Mouse (Mus musculus) hindbrain, embryonic 15.5 days (tissue): ENCODE data around the gene Ccl9. TPM values are rescaled to one million over a fixed set of nuclear protein-coding genes. Genes with fewer than 3 reads are reported as not detected.

Source experiments
- ATAC-seq: fragments of 200-750 bp; cut with Nextera tagmentation; 2 replicates; pipeline ENCODE4 v1.8.0; 2017; ENCODE audit warnings: low read depth, moderate number of reproducible peaks, moderate TSS enrichment; ENCODE audit not compliant: low FRiP score
- H3K27ac ChIP-seq: fragments of 300-500 bp; sonication (generic); replicated peaks from 2 replicates; pipeline ENCODE4 v1.5.1; 2015; ENCODE audit warnings: mild to moderate bottlenecking, inconsistent platforms
- H3K27me3 ChIP-seq: fragments of 300-500 bp; sonication (generic); 2 replicates; pipeline ENCODE4 v1.6.1; 2015; ENCODE audit warnings: control low read depth, inconsistent platforms
- H3K36me3 ChIP-seq: fragments of 300-500 bp; sonication (generic); 2 replicates; pipeline ENCODE4 v1.6.1; 2015; ENCODE audit warnings: control low read depth, inconsistent platforms
- H3K4me1 ChIP-seq: fragments of 300-500 bp; sonication (generic); replicated peaks from 2 replicates; pipeline ENCODE4 v1.6.1; 2015; ENCODE audit warnings: control low read depth, inconsistent platforms
- H3K4me2 ChIP-seq: fragments of 300-500 bp; sonication (generic); 2 replicates; pipeline ENCODE4 v1.6.1; 2015; ENCODE audit warnings: moderate library complexity, mild to moderate bottlenecking, inconsistent platforms
- H3K4me3 ChIP-seq: fragments of 300-500 bp; sonication (generic); 2 replicates; pipeline ENCODE4 v1.5.1; 2015; ENCODE audit warnings: mild to moderate bottlenecking, inconsistent platforms
- H3K9ac ChIP-seq: fragments of 300-500 bp; sonication (generic); 2 replicates; pipeline ENCODE4 v1.6.1; 2015; ENCODE audit warnings: inconsistent platforms
- H3K9me3 ChIP-seq: fragments of 300-500 bp; sonication (generic); 2 replicates; pipeline ENCODE4 v1.6.1; 2016; ENCODE audit warnings: control low read depth, inconsistent platforms
- WGBS: fragments of 180-500 bp; shearing (Covaris S2); methylation state at CpG from one replicate; pipeline ENCODE4 v1.1.7; 2015; 5-methylcytosine and 5-hydroxymethylcytosine counted together
- polyA plus RNA-seq: library from polyadenylated mRNA; unstranded; fragments of >200 nt; fragmentation: Nextera tagmentation; extraction: Ambion mirVana; gene quantifications from 2 replicates; pipeline ENCODE4 v1.2.1, GENCODE M21; 2015

Ccl9 gene
- polyA plus RNA-seq, 1 experiment from 2014 or later = 3.0 TPM

DNA sequence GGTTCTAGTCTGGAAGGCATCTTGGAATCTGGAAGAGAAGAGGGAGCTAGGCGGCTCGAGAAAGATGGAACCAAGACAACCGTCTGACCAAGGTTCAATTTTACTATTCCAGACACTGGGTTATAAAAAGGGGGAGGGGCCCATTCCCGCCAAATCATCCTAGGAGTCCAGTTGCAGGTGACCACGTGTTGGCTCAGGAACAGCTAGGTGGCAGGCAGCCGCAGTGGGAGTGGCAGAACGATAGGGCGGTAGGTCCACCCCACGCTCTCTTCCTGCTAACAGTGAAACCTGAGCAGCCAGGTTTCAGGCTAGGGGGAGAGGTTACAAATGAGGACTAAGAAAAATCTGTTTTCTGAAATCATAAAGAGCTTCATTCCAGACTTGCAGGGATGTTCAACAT, 5.6 kb downstream of the Ccl9 start:
- Histone ChIP-seq H3K27ac (no peak overlapping the region), H3K9me3 (no peaks in the 10 kb centered on the region), H3K36me3 (no peaks in the 10 kb centered on the region), H3K4me2 (no peak overlapping the region), H3K4me1 (no peaks in the 10 kb centered on the region), H3K9ac (no peak overlapping the region), H3K4me3 (no peak overlapping the region), H3K27me3 (no peaks in the 10 kb centered on the region)
- no peak for ATAC-seq
- 73% methylated on average over 9 of the region's 9 CpGs for WGBS

DNA sequence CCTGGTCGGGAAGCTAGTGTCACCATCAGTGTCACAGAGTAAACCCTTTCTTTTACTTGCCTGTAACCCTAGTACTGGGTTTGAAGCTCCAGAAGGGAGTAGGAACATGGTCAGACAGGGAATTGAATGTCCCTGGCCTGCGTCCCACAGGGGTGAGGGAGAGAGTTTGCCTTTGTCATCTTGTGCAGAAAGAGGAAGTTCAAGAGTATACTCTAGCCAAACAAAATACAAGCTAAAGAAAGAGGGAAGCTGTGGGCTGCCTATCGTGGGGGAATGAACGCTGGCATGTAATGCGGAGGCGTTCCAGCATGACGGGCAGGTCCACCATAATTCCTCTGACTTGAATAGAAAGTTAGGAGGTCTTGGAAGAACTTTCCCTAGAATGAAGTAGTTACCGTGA, 6.2 kb downstream of the Ccl9 start:
- Histone ChIP-seq H3K27ac (no peak overlapping the region), H3K4me3 (no peak overlapping the region), H3K36me3 (no peaks in the 10 kb centered on the region), H3K4me2 (no peak overlapping the region), H3K27me3 (no peaks in the 10 kb centered on the region), H3K9me3 (no peaks in the 10 kb centered on the region), H3K4me1 (no peaks in the 10 kb centered on the region), H3K9ac (no peak overlapping the region)
- 91% methylated on average over 8 of the region's 8 CpGs for WGBS
- ATAC-seq = no peak

DNA sequence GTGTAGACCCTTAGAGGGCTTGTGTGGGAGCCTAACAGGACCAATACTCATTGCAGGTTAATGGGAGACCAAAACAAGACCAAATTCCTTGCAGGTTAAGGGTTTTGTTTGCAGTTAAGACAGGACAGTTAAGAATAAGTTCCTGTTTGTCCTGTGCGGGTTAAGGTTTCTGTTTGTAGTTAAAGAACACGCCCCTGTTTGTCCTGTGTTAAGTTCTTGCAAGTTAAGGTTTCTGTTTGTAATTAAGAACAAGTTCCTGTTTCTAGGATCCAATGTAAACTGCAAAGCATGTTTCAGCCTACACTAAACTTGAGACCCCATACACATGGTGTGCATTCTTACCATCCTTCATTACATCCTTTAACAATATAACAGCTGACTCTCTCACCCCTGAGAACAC, 8.2 kb downstream of the Ccl9 start:
- WGBS = 90% methylated on average over 2 of the region's 2 CpGs

DNA sequence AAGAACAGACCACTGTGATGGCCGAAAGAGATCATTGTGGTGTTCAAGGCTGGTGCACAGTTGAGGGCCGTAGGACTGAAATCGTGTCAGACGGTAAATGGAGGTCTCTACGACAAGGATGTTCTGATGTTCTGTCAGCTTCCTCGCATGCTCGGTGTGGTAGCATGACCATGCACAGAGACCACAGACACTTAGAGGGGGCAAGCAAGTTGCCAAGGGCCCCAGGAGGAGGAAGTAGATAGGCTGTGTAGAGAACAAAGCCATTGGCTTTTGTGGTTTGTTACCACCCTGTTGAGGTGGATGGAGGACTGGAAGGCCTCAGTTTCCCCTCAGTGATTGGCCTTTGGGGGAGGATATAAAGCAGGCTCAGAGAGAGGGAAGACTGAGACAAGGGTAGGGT, 9.2 kb downstream of the Ccl9 start:
- H3K27me3 ChIP-seq = no peaks in the 10 kb centered on the region
- H3K4me1 ChIP-seq = no peaks in the 10 kb centered on the region
- no peak overlapping the region for H3K4me3 ChIP-seq
- 92% methylated on average over 7 of the region's 7 CpGs for WGBS
- no peak for ATAC-seq
- no peak overlapping the region for H3K9ac ChIP-seq
- no peak overlapping the region for H3K4me2 ChIP-seq
- H3K36me3 ChIP-seq = no peaks in the 10 kb centered on the region
- no peak overlapping the region for H3K27ac ChIP-seq
- no peaks in the 10 kb centered on the region for H3K9me3 ChIP-seq

More for the DNA sequence above, 8.2 kb downstream of the Ccl9 start:
- Histone ChIP-seq H3K9ac (no peak overlapping the region), H3K36me3 (no peaks in the 10 kb centered on the region), H3K4me1 (no peaks in the 10 kb centered on the region), H3K4me3 (no peak overlapping the region), H3K27ac (no peak overlapping the region), H3K9me3 (no peaks in the 10 kb centered on the region), H3K27me3 (no peaks in the 10 kb centered on the region), H3K4me2 (no peak overlapping the region)
- no peak for ATAC-seq

DNA sequence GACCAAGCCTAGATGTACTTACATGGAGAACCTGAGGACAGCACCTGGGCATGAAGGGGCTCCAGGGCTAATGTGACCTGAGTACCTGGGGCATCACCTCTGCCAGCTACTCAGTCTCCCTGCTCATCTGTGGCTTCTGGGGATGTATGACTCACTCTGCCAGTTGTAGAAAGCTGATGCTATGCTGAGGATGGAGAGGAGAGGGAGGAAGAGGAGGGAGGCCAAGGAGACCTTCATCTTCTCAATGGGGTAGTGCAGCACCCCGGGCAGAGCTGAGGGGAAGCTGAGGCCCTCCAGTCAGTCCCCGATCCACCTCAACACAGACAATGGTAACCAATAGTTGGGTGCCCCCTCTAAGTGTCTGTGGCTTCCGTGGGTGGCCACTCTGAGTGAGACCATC, 9.7 kb downstream of the Ccl9 start:
- Histone ChIP-seq H3K27me3 (no peaks in the 10 kb centered on the region), H3K36me3 (no peaks in the 10 kb centered on the region), H3K9me3 (no peaks in the 10 kb centered on the region), H3K4me3 (no peak overlapping the region), H3K27ac (no peak overlapping the region), H3K4me2 (no peak overlapping the region), H3K4me1 (no peaks in the 10 kb centered on the region), H3K9ac (no peak overlapping the region)
- no peak for ATAC-seq
- 89% methylated on average over 3 of the region's 3 CpGs for WGBS

DNA sequence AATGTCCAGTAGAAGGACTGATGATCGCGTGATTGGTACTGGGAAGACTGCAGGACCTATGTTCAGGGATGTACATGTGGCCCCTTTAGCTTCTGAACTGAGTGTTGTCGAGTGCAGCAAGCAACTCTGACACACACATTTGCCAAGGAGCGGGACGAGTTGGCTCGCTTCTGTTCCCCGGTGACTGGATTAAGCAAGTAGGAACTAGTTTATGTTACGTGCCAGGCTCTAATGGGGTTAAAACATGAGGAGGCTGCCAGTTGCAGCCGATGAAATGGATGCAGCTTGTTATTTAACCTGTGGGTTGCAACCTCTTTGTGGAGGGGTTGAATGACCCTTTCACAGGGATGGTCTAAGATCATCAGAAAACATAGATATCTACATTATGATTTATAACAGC, 10.4 kb downstream of the Ccl9 start:
- H3K4me1 ChIP-seq = no peaks in the 10 kb centered on the region
- WGBS = 92% methylated on average over 9 of the region's 9 CpGs
- no peak for ATAC-seq

DNA sequence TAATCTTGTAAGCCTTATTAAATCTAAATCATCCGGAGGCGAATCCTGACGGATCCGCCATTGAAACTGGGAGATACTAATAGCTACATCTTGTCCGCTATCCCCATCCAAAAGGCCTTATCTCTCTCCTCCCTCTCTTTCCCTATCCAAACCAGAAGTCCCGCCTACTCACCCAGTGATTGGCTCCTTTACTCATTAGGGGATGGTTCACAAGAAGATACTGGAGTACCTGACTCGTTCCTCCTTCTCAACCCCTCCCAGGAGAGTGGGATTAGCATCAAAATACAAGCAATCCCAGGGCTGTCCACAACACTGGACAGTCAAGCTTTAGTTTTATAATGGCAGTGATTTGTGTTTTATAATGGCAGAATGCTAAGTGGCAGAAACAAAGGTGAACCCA, 11.1 kb downstream of the Ccl9 start:
- no peak for ATAC-seq
- no peak overlapping the region for H3K27ac ChIP-seq
- H3K4me3 ChIP-seq = no peak overlapping the region
- no peaks in the 10 kb centered on the region for H3K27me3 ChIP-seq
- H3K9me3 ChIP-seq = no peaks in the 10 kb centered on the region
- no peak overlapping the region for H3K9ac ChIP-seq
- H3K4me1 ChIP-seq = no peaks in the 10 kb centered on the region
- H3K36me3 ChIP-seq = no peaks in the 10 kb centered on the region
- WGBS = 73% methylated on average over 7 of the region's 7 CpGs
- no peak overlapping the region for H3K4me2 ChIP-seq

More for the DNA sequence above, 10.4 kb downstream of the Ccl9 start:
- Histone ChIP-seq H3K36me3 (no peaks in the 10 kb centered on the region), H3K27ac (no peak overlapping the region), H3K9me3 (no peaks in the 10 kb centered on the region), H3K4me2 (no peak overlapping the region), H3K4me3 (no peak overlapping the region), H3K27me3 (no peaks in the 10 kb centered on the region), H3K9ac (no peak overlapping the region)

DNA sequence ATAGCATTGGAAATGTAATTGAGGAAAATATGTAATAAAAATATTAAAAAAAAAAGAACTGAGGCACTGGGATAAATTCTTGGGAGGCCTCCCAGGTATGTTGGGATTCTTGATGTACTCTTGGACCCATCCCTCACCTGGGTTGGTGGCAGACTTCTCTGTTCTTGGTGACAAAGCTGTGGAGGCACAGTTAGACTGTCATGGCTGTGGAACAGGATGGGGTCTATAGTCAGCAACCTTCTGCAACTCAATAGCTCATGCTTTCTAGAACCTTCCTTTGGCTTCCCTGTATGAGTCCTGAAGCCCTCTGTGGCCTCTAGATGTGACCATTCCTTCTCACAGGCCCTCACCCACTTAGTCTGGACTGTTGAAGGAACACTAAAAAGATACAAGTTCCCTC, 11.8 kb downstream of the Ccl9 start:
- Histone ChIP-seq H3K9ac (no peak overlapping the region), H3K4me1 (no peaks in the 10 kb centered on the region), H3K27me3 (no peaks in the 10 kb centered on the region), H3K4me2 (no peak overlapping the region), H3K36me3 (no peaks in the 10 kb centered on the region), H3K4me3 (no peak overlapping the region), H3K9me3 (no peaks in the 10 kb centered on the region), H3K27ac (no peak overlapping the region)
- no peak for ATAC-seq

DNA sequence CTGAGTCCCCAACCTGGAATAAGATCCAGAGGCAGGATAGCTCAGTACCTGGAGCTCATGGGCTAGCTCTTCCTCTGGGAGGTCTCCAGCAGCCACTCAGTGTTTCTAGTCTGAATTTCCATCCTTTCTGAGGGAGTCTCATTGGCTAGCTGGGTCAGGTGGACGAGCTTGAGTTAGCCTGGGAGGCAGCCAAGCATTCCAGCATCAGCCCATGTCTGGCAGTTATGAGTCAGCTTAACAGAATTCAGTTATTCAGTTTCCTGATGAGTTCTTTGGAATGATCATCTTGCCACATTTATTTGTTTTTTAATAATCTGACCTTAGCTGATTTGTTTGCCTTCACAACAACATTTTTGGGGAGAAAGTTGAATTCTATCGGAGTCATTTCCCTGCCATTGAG, 14.7 kb downstream of the Ccl9 start:
- no peak overlapping the region for H3K4me2 ChIP-seq
- H3K9me3 ChIP-seq = no peaks in the 10 kb centered on the region
- H3K27me3 ChIP-seq = no peaks in the 10 kb centered on the region
- H3K4me3 ChIP-seq = no peak overlapping the region
- no peak overlapping the region for H3K9ac ChIP-seq
- H3K36me3 ChIP-seq = no peaks in the 10 kb centered on the region
- 76% methylated on average over 2 of the region's 2 CpGs for WGBS
- no peak overlapping the region for H3K27ac ChIP-seq
- ATAC-seq = no peak
- H3K4me1 ChIP-seq = no peaks in the 10 kb centered on the region

DNA sequence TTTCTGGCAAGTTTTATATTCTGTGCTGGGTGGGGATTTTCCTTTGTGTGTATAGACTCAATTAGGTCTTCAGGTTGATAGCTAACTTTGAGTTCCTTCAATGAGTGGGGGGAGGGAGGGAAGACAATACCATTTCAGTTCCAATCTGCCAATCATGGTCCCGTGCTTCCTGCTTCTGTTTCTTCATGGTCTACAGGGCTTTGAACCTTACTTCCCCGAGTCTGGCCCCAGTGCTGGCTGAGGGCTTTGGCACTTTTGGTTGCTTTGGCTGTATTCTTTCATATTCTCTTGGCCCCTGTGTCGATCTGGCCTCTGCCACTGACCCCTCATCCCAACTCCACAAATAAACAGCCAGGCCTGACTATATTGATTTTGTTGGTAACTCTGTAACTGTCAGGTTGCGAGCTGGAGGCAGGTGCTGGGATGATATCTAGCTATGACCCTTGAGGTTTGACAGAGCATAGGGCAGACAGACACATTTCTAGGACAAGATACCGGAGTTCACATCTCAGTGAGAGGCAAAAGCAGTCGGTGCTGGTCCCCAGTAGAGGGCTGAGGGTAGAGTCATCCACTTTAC, 16.0 kb downstream of the Ccl9 start:
- H3K9ac ChIP-seq = no peak overlapping the region
- ATAC-seq = no peak
- no peaks in the 10 kb centered on the region for H3K27me3 ChIP-seq
- 74% methylated on average over 6 of the region's 6 CpGs for WGBS
- no peaks in the 10 kb centered on the region for H3K9me3 ChIP-seq
- no peaks in the 10 kb centered on the region for H3K4me1 ChIP-seq
- H3K4me2 ChIP-seq = no peak overlapping the region
- H3K27ac ChIP-seq = no peak overlapping the region
- no peak overlapping the region for H3K4me3 ChIP-seq
- H3K36me3 ChIP-seq = no peaks in the 10 kb centered on the region

DNA sequence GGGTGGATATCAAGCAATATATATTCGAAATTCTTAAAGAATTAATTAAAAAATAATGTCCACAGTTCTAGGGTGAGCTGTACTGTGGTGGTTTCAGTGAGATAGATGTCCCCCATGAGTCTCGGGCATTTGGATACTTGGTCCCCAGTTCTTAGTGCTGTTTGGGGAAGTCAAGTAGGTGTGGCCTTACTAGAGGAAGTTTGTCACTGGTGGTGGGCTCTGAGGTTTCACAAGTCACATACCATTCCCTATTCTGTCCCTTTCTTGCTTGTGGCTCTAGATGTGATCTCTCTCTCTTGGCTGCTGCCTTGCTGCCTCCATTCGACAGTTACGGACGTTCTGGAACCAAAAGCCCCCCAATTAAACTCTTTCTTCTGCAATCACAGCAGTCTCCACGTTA, 18.0 kb downstream of the Ccl9 start:
- Histone ChIP-seq H3K36me3 (no peaks in the 10 kb centered on the region), H3K9me3 (no peaks in the 10 kb centered on the region), H3K27ac (no peak overlapping the region), H3K9ac (no peak overlapping the region), H3K4me1 (peaks cover 2% of the 10 kb centered on the region; the same call in 1 of the 2 replicates), H3K4me3 (no peak overlapping the region), H3K4me2 (no peak overlapping the region), H3K27me3 (no peaks in the 10 kb centered on the region)
- no peak for ATAC-seq
- 77% methylated on average over 6 of the region's 6 CpGs for WGBS

DNA sequence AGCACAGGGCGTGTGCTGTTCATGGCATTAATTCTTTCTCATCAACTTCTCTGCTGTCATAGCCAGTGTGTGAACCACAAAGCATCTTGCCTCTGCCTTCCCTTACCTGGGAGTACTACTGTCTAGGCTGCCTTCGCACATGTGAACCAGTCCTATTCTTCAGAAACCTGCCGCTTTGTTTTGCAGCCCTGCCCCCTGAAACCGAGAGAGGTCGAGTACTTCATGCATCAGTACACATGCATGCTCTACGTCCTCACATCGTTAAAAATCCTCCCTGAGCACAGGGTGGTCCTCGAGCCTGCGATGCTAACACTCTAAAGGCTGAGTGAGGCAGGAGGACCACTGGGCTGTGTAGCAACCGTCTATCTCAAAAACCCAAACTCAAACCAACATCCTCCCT, 21.4 kb downstream of the Ccl9 start:
- Histone ChIP-seq H3K36me3 (no peaks in the 10 kb centered on the region), H3K27me3 (no peaks in the 10 kb centered on the region), H3K4me1 (peaks cover 2% of the 10 kb centered on the region; the same call in 1 of the 2 replicates), H3K9ac (no peak overlapping the region), H3K4me3 (no peak overlapping the region), H3K27ac (no peak overlapping the region), H3K4me2 (no peak overlapping the region), H3K9me3 (no peaks in the 10 kb centered on the region)
- WGBS = 47% methylated on average over 10 of the region's 10 CpGs
- ATAC-seq = no peak

DNA sequence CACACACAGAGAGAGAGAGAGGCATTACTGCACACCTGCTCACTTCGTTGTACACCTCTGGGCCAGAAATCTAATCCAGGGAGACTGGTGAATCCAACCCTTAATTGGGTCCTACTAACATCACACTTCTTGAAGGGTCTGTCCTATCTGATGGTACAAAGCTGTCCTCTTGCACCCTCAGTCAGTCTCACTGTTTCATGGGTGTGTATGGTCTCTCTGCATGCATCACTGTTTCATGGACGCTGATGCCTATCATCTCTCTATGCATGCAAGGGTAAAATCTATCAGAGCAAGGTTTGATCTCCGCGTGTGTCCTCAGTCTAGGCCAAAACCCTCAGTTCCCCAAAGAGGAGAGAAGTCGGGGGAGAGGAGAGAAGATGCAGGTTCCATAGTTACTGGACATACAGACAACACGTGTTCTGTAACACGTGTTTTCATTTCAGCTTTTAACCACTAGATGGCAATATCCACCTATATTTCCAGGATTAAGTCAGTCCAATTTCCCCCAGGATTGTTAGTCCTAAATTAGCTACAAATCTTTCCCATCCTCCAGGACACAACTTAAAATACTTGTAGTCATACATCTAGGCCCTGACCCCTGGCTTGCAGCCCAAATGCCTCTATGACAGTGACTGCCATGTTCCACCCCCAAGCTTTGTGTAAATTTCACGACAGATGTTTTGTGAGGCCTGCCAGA, 22.2 kb downstream of the Ccl9 start:
- Histone ChIP-seq H3K36me3 (no peaks in the 10 kb centered on the region), H3K27me3 (no peaks in the 10 kb centered on the region), H3K9ac (peak overlapping the region; percentile 30; the same call in 1 of the 2 replicates), H3K4me3 (no peak overlapping the region), H3K9me3 (no peaks in the 10 kb centered on the region), H3K27ac (no peak overlapping the region), H3K4me1 (peaks cover 2% of the 10 kb centered on the region; the same call in 1 of the 2 replicates), H3K4me2 (peak overlapping the region; percentile 42)
- 30% methylated on average over 8 of the region's 8 CpGs for WGBS
- no peak; the same call in 1 of the 2 replicates for ATAC-seq
